Mouse (Mus musculus): ENCODE measurements around the gene Nup188.

The Nup188 gene

DNA sequence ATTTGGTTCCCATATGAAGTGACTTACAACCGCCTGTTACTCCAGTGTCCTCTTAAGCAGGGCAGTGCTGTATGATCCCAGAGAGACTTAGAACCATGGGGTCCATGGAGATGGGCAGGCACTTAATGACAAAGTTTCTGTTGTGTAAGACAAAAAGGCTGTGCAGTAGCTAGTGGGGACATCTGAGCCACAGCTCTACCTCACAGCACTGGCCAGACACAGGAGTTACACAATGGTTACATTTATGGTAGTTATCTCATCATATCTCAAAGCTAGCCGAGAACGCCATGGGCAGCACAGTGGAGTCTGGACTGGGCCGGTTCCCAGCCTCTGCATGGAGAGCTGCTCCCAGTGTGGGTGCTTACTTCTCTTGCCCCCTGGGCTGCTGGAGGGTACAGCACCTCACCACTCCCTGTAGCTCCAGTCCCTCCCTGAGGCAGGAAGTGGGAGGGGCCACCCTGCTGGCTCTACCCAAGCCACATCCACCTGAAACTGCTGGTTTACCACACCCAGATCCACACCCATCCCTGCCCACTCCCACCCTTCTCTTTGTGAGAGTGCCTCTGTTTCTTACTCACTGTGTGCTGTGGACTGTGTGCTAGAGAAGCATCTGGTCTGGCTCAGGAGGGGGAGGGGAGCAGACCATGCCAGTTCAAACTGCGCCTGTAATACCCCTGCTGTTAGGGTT, 34.6 kb upstream of the Nup188 start:
- CTCF ChIA-PET = interaction anchor here in 2 of 4 experiments (0.7 to 1.6 kb wide), 5 partner anchors 9 to 174 kb away, joined by 3 to 9 read pairs (median 3); partner anchors contain the start of gene Pkn3 (in 1 of the 2)

DNA sequence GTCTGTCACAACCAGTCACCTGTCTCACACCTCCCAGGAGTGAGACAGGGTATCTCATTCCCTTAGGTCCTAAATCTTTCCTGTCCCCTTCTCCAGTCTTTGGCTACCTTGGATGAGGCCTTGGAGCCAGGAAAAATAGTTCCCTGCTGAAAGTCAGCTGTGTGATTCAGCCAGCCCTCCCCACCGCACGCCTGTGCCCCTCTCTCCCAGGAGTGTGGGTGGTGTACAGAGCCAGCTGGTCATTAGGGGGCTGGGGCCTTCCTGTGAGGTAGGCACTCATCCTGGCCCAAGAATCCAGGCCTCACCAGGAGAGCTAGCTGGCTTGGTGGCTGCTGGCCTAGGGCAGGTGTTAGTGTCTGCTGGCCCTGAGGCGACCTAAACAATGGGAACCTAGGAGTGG, 33.7 kb upstream of the Nup188 start:
- POLR2A ChIA-PET = interaction anchor here in 3 of 4 experiments (0.6 to 7.0 kb wide), 23 partner anchors 9 to 120 kb away, joined by 3 to 85 read pairs (median 6); partner anchors contain the start of genes Lrrc8a (in 3 of the 3), Gm28035 (in 2 of the 3), Phyhd1 (in 2 of the 3) and Spout1 (in 2 of the 3)
- CTCF ChIA-PET = interaction anchor here in 3 of 4 experiments (0.6 to 1.6 kb wide), 5 partner anchors 9 to 117 kb away, joined by 3 to 9 read pairs (median 5); no protein-coding TSS in a partner anchor

More for the DNA sequence above, 34.6 kb upstream of the Nup188 start:
- POLR2A ChIA-PET = interaction anchor here (0.6 to 7.0 kb wide), 33 partner anchors 9 to 425 kb away, joined by 3 to 85 read pairs (median 4); partner anchors contain the start of genes Lrrc8a (in 3 of the 4), Endog (in 2 of the 4), Gm28035 (in 2 of the 4) and Phyhd1 (in 2 of the 4)

DNA sequence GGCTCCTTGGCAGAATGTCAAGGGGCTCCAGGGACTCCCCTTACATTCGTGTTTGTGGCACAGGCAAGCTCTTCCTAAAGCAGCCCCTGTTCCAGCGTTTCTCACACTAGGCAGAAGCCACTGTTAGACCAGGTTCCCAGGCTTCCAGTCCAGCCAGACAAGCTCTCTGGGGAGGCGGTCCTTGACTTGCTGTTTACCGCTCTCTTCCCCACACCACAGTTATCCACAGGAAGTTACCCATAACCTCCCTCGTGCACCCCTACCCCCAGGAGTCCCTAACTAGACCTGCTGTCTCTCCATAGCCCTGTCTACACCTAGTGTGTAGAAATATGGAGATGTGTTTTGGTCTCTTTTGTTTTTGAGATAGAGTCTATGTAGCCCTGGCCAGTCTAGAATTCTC, 32.4 kb upstream of the Nup188 start:
- POLR2A ChIA-PET = interaction anchor here in 3 of 4 experiments (0.6 to 7.0 kb wide), 13 partner anchors 10 to 304 kb away, joined by 3 to 85 read pairs (median 3); partner anchors contain the start of genes Gm28035 (in 2 of the 3), Lrrc8a (in 2 of the 3), Phyhd1 (in 2 of the 3) and Tbc1d13 (in 1 of the 3)
- CTCF ChIA-PET = interaction anchor here in 1 of 4 experiments (0.9 to 1.4 kb wide), 2 partner anchors 16 to 51 kb away, joined by 4 to 5 read pairs; partner anchors contain the start of gene Lrrc8a

DNA sequence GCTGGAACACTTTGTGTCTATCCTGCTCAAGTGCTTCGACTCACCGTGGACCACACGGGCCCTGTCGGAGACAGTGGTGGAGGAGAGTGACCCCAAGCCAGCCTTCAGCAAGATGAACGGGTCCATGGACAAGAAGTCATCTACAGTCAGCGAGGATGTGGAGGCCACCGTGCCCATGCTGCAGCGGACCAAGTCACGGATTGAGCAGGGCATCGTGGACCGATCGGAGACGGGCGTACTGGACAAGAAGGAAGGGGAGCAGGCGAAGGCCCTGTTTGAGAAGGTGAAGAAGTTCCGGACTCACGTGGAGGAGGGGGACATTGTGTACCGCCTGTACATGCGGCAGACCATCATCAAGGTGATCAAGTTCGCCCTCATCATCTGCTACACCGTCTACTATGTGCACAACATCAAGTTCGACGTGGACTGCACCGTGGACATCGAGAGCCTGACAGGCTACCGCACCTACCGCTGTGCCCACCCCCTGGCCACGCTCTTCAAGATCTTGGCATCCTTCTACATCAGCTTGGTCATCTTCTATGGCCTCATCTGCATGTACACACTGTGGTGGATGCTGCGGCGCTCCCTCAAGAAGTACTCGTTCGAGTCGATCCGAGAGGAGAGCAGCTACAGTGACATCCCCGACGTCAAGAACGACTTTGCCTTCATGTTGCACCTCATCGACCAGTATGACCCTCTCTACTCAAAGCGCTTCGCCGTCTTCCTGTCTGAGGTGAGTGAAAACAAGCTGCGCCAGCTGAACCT, 30.4 kb upstream of the Nup188 start:
- ChIA-PET CTCF (interaction anchor here in 2 of 4 experiments (0.6 to 1.4 kb wide), 2 partner anchors 53 to 137 kb away, joined by 3 to 4 read pairs; no protein-coding TSS in a partner anchor), POLR2A (interaction anchor here (0.6 to 5.7 kb wide), 23 partner anchors 8 to 196 kb away, joined by 3 to 24 read pairs (median 4); partner anchors contain the start of genes Endog (in 2 of the 4), Lrrc8a (in 2 of the 4), Spout1 (in 1 of the 4) and Tbc1d13 (in 1 of the 4))

DNA sequence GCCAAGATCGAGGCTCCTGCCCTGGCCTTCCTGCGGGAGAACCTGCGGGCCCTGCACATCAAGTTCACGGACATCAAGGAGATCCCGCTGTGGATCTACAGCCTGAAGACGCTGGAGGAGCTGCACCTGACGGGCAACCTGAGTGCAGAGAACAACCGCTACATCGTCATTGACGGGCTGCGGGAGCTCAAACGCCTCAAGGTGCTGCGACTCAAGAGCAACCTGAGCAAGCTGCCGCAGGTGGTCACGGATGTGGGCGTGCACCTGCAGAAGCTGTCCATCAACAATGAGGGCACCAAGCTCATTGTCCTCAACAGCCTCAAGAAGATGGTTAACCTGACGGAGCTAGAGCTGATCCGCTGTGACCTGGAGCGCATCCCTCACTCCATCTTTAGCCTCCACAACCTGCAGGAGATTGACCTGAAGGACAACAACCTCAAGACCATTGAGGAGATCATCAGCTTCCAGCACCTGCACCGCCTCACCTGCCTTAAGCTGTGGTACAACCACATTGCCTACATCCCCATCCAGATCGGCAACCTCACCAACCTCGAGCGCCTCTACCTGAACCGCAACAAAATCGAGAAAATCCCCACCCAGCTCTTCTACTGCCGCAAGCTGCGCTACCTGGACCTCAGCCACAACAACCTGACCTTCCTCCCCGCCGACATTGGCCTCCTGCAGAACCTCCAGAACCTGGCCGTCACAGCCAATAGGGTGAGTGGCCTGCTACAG, 29.4 kb upstream of the Nup188 start:
- ChIA-PET CTCF (interaction anchor here (0.5 to 1.4 kb wide), 5 partner anchors 20 to 291 kb away, joined by 3 to 4 read pairs (median 3); partner anchors contain the start of gene Sptan1 (in 1 of the 4)), POLR2A (interaction anchor here (0.6 to 5.7 kb wide), 26 partner anchors 8 to 123 kb away, joined by 3 to 24 read pairs (median 4); partner anchors contain the start of genes Endog (in 2 of the 4), Lrrc8a (in 2 of the 4), Phyhd1 (in 1 of the 4) and Spout1 (in 1 of the 4))

DNA sequence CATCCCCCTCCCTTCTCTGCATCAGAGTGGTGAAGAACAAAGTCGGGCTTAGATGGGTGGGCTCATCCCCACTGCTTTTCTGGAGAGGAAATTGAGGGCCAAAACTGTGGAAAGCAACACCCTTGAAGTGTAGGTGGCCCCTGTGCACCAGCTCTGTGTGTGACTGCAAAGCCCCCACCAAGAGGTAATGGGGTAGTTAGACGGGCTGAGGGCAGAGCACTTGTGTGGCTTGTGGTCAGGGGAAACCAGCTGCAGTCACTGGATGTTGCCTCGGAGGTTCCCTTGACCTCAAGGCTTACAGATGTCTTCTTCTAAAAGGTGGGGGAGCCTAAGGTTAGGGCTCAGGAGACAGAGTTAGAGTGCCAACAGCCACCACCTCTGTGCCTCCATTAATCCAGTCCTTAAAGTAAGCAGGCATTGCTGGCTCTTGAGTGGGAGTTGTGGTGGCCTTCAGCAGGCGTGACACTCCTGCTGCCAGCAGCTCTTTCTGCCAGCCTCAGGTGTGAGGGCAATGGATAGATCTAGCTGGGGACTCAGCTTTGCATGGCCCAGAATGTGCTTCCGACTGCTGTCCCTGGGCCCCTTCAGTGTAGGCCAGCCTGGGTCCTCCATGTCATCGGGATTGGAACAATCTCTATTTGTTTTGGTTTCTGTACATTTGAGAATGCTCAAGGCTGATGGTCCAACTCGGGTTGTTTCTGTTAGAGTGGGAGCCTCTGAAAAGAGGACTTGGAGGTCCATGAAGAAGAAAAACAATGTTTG, 28.3 kb upstream of the Nup188 start:
- ChIA-PET CTCF (interaction anchor here in 2 of 4 experiments (0.5 to 0.6 kb wide), 3 partner anchors 55 to 292 kb away, joined by 3 read pairs; partner anchors contain the start of gene Sptan1 (in 1 of the 2)), POLR2A (interaction anchor here in 2 of 4 experiments (0.6 to 5.7 kb wide), 10 partner anchors 8 to 195 kb away, joined by 3 to 24 read pairs (median 4); partner anchors contain the start of genes Lrrc8a (in 2 of the 2), Phyhd1 (in 1 of the 2) and Tbc1d13 (in 1 of the 2))

DNA sequence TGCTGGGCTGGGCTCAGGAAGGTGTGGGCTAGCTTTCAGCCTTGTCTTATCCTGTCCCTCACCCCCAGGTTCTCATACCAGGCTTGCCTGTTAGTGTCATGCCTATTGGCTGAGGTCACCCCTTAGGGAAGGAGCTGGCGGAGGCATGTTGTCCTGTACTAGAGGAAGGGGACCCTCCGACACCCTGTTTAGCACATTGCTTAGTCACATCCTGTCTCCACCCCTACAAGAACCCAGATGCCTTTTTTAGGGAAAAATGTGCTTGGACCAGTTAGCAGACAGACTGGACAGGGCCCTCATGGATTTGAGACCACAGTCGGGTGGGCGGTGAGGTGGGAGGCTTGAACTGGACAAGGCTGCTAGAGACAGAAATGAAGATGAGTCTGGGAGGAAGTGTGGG, 27.6 kb upstream of the Nup188 start:
- POLR2A ChIA-PET = interaction anchor here in 2 of 4 experiments (0.8 to 5.7 kb wide), 6 partner anchors 16 to 196 kb away, joined by 3 to 24 read pairs (median 4); partner anchors contain the start of gene Lrrc8a (in 2 of the 2)
- CTCF ChIA-PET = interaction anchor here in 1 of 4 experiments (0.6 kb wide), 1 partner anchor 55 kb away, joined by 3 read pairs; no protein-coding TSS in a partner anchor

DNA sequence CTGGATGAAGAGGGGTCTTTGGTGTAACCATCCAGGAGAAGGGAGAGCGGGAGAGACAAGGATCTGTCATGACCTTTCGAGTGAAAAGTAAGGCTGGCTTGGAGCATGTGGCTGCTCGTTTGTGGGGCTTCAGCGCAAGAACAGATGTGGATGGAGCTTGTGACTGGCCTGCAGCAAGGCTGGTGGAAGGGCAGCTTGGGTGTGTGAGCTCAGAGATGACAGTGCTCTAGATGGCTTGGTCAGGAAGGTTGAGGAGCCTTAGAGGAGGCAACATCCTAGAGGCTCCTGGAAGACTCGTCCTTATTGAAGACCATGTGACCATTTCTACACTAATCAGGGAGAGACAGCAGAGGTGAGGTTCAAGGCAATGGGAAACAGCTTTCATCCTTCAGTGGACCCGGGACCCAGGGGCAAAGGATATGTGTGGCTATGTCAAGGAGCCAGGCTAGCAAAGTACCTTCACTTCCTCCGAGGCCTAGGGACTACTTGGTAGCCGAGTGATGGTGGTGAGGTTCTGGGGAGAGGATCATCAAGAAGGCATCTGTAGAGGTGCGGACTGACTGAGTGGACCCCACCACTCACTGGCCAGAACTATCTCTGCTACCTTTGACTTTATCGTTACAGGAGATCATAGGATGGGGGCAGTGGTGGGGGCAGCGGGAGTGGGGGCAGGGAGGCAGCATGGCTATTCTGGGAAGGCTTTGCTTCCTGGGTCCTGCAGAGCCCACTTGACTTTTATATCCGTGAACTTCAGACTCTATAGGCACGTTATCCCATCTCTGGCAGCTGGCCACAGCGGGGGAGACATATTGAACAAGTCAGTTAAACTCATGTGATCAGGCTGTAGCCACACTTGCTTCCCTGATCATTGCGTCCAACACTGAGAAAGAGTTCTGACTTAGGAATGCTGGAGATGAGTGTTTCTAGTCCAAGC, 26.8 kb upstream of the Nup188 start:
- POLR2A ChIA-PET = interaction anchor here in 1 of 4 experiments (0.8 to 8.8 kb wide), 4 partner anchors 8 to 108 kb away, joined by 3 to 85 read pairs (median 6); partner anchors contain the start of gene Lrrc8a
- CTCF ChIA-PET = no interaction called here

DNA sequence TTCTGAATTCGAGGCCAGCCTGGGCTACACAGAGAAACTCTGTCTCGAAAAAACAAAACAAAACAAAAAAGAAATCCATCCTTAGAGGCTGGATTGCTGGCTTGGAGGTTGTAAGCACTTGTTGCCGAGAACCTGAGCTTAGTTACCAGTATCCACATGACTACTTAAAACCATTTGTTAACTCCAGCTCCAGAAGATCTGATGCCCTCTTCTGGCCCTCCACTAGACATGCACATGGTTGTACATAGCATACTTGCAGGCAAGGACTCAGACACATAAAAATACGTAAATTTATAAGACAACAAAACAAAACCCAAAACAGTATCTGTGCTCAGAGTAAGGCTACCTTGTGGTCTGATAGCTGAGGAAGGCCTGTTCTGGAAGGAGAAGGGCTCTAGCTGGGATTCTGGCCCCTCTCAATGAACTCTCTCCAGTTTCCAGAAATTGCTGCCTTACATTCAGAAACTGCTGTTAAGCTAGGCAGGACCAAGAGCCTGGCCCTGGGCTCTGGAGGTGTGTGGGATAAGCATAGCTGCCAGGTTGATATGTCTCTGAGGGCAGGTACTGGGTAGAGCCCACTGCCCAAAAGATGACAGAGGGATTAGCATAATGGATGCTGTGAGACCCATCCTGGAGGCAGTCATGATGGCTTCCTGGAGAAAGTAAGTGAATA, 25.0 kb upstream of the Nup188 start:
- POLR2A ChIA-PET = interaction anchor here in 3 of 4 experiments (0.8 to 8.8 kb wide), 19 partner anchors 9 to 129 kb away, joined by 3 to 85 read pairs (median 4); partner anchors contain the start of genes Lrrc8a (in 2 of the 3), Endog (in 1 of the 3), Gm28035 (in 1 of the 3) and Kyat1 (in 1 of the 3)
- CTCF ChIA-PET = interaction anchor here in 3 of 4 experiments (0.6 to 2.2 kb wide), 8 partner anchors 9 to 155 kb away, joined by 3 to 9 read pairs (median 3); partner anchors contain the start of gene Lrrc8a (in 1 of the 3)

DNA sequence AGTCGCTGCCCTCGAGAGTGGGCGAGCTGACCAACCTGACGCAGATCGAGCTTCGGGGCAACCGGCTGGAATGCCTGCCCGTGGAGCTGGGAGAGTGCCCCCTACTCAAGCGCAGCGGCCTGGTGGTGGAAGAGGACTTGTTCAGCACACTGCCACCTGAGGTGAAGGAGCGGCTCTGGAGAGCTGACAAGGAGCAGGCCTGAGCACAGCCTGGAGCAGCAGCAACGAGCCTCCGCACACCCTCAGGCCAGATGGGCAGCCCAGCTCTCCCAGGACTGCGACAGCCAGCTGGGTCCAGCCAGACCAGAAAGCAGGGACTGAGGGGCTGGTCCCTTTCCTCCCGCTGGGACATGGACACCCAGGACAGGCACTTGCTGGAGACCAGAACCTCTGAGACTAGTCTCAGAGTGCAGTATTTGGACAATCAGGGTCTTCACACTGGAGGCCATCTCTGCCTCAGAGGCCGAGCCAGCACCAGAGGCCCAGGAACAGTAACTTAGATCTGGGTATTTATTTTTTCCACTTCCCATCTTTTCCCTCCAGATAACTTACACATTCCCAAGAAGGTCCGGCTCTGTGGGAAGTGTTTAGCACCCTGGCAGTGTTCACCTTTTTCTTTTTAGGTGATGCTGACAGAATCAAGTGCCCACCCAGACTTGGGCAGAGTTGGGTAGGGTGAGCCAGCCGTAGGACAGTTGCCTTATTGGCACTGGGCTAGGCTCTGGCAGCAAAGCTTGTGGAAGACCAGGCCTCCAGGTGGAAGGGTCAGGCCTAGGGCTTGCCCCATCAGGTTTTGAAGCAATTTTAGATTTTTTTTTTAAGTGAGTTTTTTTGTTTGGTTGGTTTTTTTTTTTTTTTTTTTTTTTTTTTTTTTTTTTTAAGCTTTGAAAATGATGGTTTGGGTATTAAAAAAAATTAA, 24.0 kb upstream of the Nup188 start:
- ChIA-PET POLR2A (interaction anchor here in 3 of 4 experiments (0.6 to 8.8 kb wide), 23 partner anchors 8 to 544 kb away, joined by 3 to 85 read pairs (median 4); partner anchors contain the start of genes Lrrc8a (in 2 of the 3), Endog (in 1 of the 3), Gm28035 (in 1 of the 3) and Kyat1 (in 1 of the 3)), CTCF (interaction anchor here (0.6 to 2.2 kb wide), 9 partner anchors 10 to 750 kb away, joined by 3 to 9 read pairs (median 3); partner anchors contain the start of gene Lrrc8a (in 1 of the 4))

DNA sequence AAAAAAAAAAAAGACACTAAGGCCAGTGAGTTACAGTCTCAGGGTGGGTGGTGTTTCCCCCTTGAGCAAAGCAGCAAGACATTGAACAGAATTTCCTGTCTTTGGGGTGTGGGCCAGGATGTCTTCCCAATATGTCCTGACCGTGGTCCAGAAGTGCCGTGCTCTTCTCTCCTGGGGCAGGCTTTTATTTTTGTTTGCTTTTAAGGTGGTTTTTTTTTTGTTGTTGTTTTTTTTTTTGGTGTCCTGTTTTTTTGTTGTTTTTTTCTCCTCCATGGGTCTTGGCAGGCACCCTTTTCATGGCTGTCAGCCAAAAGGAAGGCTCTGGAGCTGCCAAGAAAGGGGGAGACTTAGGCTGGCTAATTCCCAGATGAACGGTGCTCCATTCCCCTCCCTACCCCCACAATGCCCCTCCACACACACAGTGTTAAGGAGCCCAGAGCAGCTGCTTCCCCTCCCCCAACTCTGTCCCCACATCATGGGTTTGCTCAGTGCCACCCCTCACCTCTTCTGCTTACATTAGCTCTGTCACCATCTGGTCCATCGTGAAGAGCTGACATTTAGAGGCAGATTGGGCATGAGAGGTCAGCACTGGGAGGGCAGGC, 23.3 kb upstream of the Nup188 start:
- POLR2A ChIA-PET = interaction anchor here in 3 of 4 experiments (0.6 to 8.8 kb wide), 13 partner anchors 11 to 544 kb away, joined by 3 to 85 read pairs (median 6); partner anchors contain the start of genes Endog (in 1 of the 3) and Gm28035 (in 1 of the 3)
- CTCF ChIA-PET = interaction anchor here in 3 of 4 experiments (0.6 to 2.2 kb wide), 6 partner anchors 11 to 749 kb away, joined by 3 to 9 read pairs (median 4); no protein-coding TSS in a partner anchor

DNA sequence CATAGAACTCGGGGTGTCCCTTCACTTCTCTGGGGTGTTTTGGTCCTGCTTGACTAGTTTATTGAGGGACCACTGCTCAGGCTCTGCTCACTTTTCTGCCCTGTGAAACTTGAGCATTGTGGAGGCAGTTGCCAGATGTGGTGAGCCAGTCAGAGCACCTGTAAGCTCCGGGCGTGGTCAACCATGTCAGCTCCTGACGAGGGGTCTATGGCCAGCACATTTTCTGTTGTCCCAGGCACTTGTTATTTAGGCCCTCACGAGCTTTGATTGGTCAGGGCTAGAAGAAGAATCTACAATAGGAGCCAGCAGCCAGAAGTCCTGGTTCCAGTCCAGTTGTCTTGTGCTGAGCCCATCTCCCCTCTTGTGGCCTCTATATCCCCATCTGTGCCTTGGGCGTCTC, 22.4 kb upstream of the Nup188 start:
- POLR2A ChIA-PET = interaction anchor here in 3 of 4 experiments (0.8 to 8.8 kb wide), 17 partner anchors 8 to 130 kb away, joined by 3 to 85 read pairs (median 4); partner anchors contain the start of genes Endog (in 2 of the 3), Lrrc8a (in 2 of the 3), Gm28035 (in 1 of the 3) and Spout1 (in 1 of the 3)

More for the DNA sequence above, 22.4 kb upstream of the Nup188 start:
- CTCF ChIA-PET = interaction anchor here in 1 of 4 experiments (0.8 kb wide), 1 partner anchor 102 kb away, joined by 11 read pairs; no protein-coding TSS in a partner anchor
